Mouse (Mus musculus) forebrain, embryonic 15.5 days (tissue): ENCODE measurements around the gene Txndc17. TPM values are rescaled to one million over a fixed set of nuclear protein-coding genes. Genes with fewer than 3 reads are reported as not detected.

Experiments
- polyA plus RNA-seq: library from polyadenylated mRNA; unstranded; fragments of >200 nt; fragmentation: Nextera tagmentation; extraction: Ambion mirVana; gene quantifications from 2 replicates; pipeline ENCODE4 v1.2.1, GENCODE M21; 2015

Gene Txndc17
- polyA plus RNA-seq, 1 experiment from 2014 or later = 132 TPM

Other genes with a start within 250 kb of the Txndc17 start
- gene Aipl1, start 170.0 kb upstream of the Txndc17 start, polyA plus RNA-seq = 0.23 and 0.42 TPM in 2 replicates
- 80.9 and 88.0 TPM in 2 replicates for gene Pimreg, start 165.5 kb upstream of the Txndc17 start, polyA plus RNA-seq
- 1.4 and 1.8 TPM in 2 replicates for gene Pitpnm3, start 71.8 kb upstream of the Txndc17 start, polyA plus RNA-seq
- 1.4 TPM in 2 replicates for gene Gm43951, start 707 bp upstream of the Txndc17 start, polyA plus RNA-seq
- gene 4933427D14Rik, start 88 bp upstream of the Txndc17 start, polyA plus RNA-seq = 22.8 and 23.5 TPM in 2 replicates
- 59.1 and 60.1 TPM in 2 replicates for gene Med31, start 8.0 kb downstream of the Txndc17 start, polyA plus RNA-seq
- gene Slc13a5, start 59.7 kb downstream of the Txndc17 start, polyA plus RNA-seq = 0.20 and 0.65 TPM in 2 replicates
- 0.80 and 1.9 TPM in 2 replicates for gene Xaf1, start 94.1 kb downstream of the Txndc17 start, polyA plus RNA-seq
- not detected in 2 replicates for gene Fbxo39, start 106.9 kb downstream of the Txndc17 start, polyA plus RNA-seq
- gene Tekt1, start 154.9 kb downstream of the Txndc17 start, polyA plus RNA-seq = 6.2 and 10.9 TPM in 2 replicates
- 5.3 and 5.4 TPM in 2 replicates for gene Smtnl2, start 204.2 kb downstream of the Txndc17 start, polyA plus RNA-seq
- not detected in 2 replicates for gene Ggt6, start 228.0 kb downstream of the Txndc17 start, polyA plus RNA-seq
- gene Mybbp1a, start 233.8 kb downstream of the Txndc17 start, polyA plus RNA-seq = 90.0 and 97.2 TPM in 2 replicates